8 mouse cellular contexts compared by ENCODE assay signal in the genomic region with DNA sequence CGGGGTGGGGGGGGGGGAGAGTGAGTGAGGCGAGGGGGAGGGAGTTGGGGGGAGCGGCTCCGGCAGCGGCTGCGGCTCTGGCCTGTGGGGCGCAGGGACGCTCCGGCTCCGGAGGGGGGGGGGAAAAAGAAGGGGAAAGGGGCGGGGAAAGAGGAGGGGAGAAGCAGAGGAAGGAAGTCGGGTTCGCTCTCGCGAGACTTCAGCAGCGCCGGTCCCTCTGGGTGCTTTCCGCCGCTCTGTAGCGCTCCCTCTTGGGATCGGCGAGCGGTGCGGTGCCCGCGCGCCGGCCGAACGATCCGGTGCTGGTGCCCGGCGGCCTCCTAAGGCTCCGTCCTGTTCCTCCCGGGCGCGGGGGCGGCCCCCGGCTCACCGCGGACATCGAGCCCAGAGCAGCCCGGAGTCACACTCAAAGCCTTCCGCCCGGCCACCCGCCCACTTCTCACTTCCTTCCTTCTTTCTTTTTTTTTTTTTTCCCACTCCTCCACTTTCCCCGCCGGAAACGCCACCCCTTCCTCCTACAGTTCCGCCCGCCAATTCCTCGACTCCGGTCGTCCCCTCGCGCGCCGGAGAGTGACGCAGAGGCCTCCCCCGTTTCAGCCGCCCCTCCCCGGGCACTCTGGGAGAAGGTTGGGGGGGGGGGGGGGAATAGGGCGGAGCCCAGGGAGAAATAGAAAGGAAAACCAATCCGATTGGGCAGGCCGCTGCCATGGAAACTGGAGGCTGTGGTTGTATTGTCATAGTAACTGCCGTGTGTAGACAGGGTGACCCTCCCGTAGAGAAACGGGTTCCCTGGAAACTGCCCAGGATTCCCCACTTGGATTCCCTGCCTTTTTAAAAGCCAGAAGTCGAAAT. TPM values are rescaled to one million over a fixed set of nuclear protein-coding genes. Genes with fewer than 3 reads are reported as not detected.
DNase-seq lines count a peak whose midpoint lies in the region; ATAC-seq and TF ChIP-seq lines count a peak whose summit lies in the region.

No protein-coding gene starts in this region.

- no peak; the same call in 1 of the 2 replicates for TF ChIP-seq EP300 in liver, postnatal 0 days (IDR thresholded peaks at IDR 0.05; ENCODE audit: low read depth)

- H3K4me3 ChIP-seq in E14TG2a.4 (replicated peaks; ENCODE audit: low read length), result peak overlapping the region; percentile 94
- peak overlapping the region; percentile 85 for H3K4me3 ChIP-seq in forebrain, embryonic 13.5 days
- H3K4me3 ChIP-seq in liver, postnatal 0 days (ENCODE audit: low read depth, low read length), result peak overlapping the region; percentile 99
- H3K4me3 ChIP-seq in neural tube, embryonic 14.5 days (ENCODE audit: low read depth, low read length), result peak overlapping the region; percentile 88

- WGBS in forebrain, embryonic 13.5 days, result under 1% methylated on average over 45 of the region's 69 CpGs
- under 1% methylated on average over 58 of the region's 69 CpGs for WGBS in large intestine, adult 2 months
- WGBS in liver, postnatal 0 days (ENCODE audit: insufficient replicate concordance), result 2% methylated on average over 35 of the region's 69 CpGs
- under 1% methylated on average over 55 of the region's 69 CpGs for whole genome bisulfite sequencing in neural tube, embryonic 14.5 days

- H3K9me3 ChIP-seq in E14TG2a.4 (ENCODE audit: low read length), result no peaks in the 10 kb centered on the region
- H3K9me3 ChIP-seq in forebrain, embryonic 13.5 days (replicated peaks), result no peaks in the 10 kb centered on the region
- no peaks in the 10 kb centered on the region for H3K9me3 ChIP-seq in liver, postnatal 0 days (ENCODE audit: low read length)
- H3K9me3 ChIP-seq in neural tube, embryonic 14.5 days (ENCODE audit: control insufficient read depth, low read length), result no peaks in the 10 kb centered on the region

- intact Hi-C loops in heart, postnatal 10 days (cut with DNase I), result loop anchor here (5.0 kb wide), 1 partner anchor 381 kb away; no protein-coding TSS in a partner anchor

- peak; percentile 92 for DNase-seq in c-Kit-positive CD71-positive TER-119-positive erythroid progenitor cells, embryonic 14.5 days (ENCODE audit: low spot score)
- DNase-seq in heart, postnatal 10 days, result peak; percentile 95 to 97
- DNase-seq in large intestine, adult 2 months (ENCODE audit: low read depth, low spot score), result peak; percentile 67
- peak; percentile 95 for DNase-seq in liver, postnatal 0 days
- DNase-seq in testis, postnatal 10 days (ENCODE audit: low spot score), result peak; percentile 95

- H3K27me3 ChIP-seq in E14TG2a.4 (ENCODE audit: insufficient read depth, low read length), result no peaks in the 10 kb centered on the region
- H3K27me3 ChIP-seq in forebrain, embryonic 13.5 days, result no peaks in the 10 kb centered on the region
- no peaks in the 10 kb centered on the region for H3K27me3 ChIP-seq in liver, postnatal 0 days (ENCODE audit: insufficient read depth, low read length)
- H3K27me3 ChIP-seq in neural tube, embryonic 14.5 days (ENCODE audit: control insufficient read depth, insufficient read depth, low read length), result no peaks in the 10 kb centered on the region; the same call in 1 of the 2 replicates

- H3K4me2 ChIP-seq in forebrain, embryonic 13.5 days, result peak overlapping the region; percentile 95
- peak overlapping the region; percentile 98 for H3K4me2 ChIP-seq in liver, postnatal 0 days (ENCODE audit: low read depth, low read length)
- H3K4me2 ChIP-seq in neural tube, embryonic 14.5 days (ENCODE audit: low read depth, low read length), result peak overlapping the region; percentile 99

- H3K9ac ChIP-seq in forebrain, embryonic 13.5 days, result peak overlapping the region; percentile 95
- H3K9ac ChIP-seq in liver, postnatal 0 days (replicated peaks), result peak overlapping the region; percentile 97
- H3K9ac ChIP-seq in neural tube, embryonic 14.5 days (replicated peaks; ENCODE audit: low read depth, low read length), result peak overlapping the region; percentile 94

- peak overlapping the region; percentile 99 for H3K27ac ChIP-seq in forebrain, embryonic 13.5 days
- H3K27ac ChIP-seq in liver, postnatal 0 days (ENCODE audit: low read depth), result peak overlapping the region; percentile 99
- peak overlapping the region; percentile 99 for H3K27ac ChIP-seq in neural tube, embryonic 14.5 days (ENCODE audit: low read depth, low read length)

- peaks cover 55% of the 10 kb centered on the region for H3K4me1 ChIP-seq in E14TG2a.4 (replicated peaks; ENCODE audit: low read depth, low read length)
- H3K4me1 ChIP-seq in forebrain, embryonic 13.5 days, result peaks cover 16% of the 10 kb centered on the region
- H3K4me1 ChIP-seq in liver, postnatal 0 days (ENCODE audit: insufficient read depth), result peaks cover 20% of the 10 kb centered on the region
- peaks cover 5% of the 10 kb centered on the region for H3K4me1 ChIP-seq in neural tube, embryonic 14.5 days (ENCODE audit: control insufficient read depth, insufficient read depth, low read length)

- peak; percentile 93 for ATAC-seq in forebrain, embryonic 13.5 days
- ATAC-seq in liver, postnatal 0 days, result peak; percentile 84
- peak; percentile 90 for ATAC-seq in neural tube, embryonic 14.5 days (ENCODE audit: low read depth)

- H3K36me3 ChIP-seq in E14TG2a.4 (ENCODE audit: insufficient read depth, low read length), result peaks cover 10% of the 10 kb centered on the region
- no peaks in the 10 kb centered on the region for H3K36me3 ChIP-seq in forebrain, embryonic 13.5 days (ENCODE audit: poor library complexity, severe bottlenecking)
- 0 out of 2 replicates have a peak, but pooled peaks cover 2% of the 10 kb centered on the region for H3K36me3 ChIP-seq in liver, postnatal 0 days (replicated peaks; ENCODE audit: insufficient read depth, low read length)
- H3K36me3 ChIP-seq in neural tube, embryonic 14.5 days (ENCODE audit: control insufficient read depth, insufficient read depth, low read length), result no peaks in the 10 kb centered on the region

- no peak for TF ChIP-seq CTCF in E14TG2a.4 (conservative IDR thresholded peaks at IDR 0.05; ENCODE audit: low read length)
- peak; percentile 33; the same call in 1 of the 2 replicates for TF ChIP-seq CTCF in liver, postnatal 0 days (IDR thresholded peaks at IDR 0.05; ENCODE audit: low read depth)

RNA-seq across cellular contexts. Expression of a gene that starts 0.4 kb away (rescaled TPM):
- 32.2 and 34.2 TPM in 2 replicates for polyA plus RNA-seq in forebrain, embryonic 13.5 days (2015; fragmentation: Nextera tagmentation; extraction: Ambion mirVana)
- total RNA-seq in heart, postnatal 10 days (2021), result 10 to 100 TPM; 47.5 to 49.8 TPM
- polyA plus RNA-seq in large intestine, adult 2 months (2012; rRNA removed), result 18.3 and 33.3 TPM in 2 replicates
- 6.1 and 6.6 TPM in 2 replicates for polyA plus RNA-seq in liver, postnatal 0 days (2015; fragmentation: Nextera tagmentation; extraction: Ambion mirVana)
- 43.7 and 45.0 TPM in 2 replicates for polyA plus RNA-seq in neural tube, embryonic 14.5 days (2014; fragmentation: Nextera tagmentation; extraction: Ambion mirVana)

RNA-seq across cellular contexts. Expression of a gene that starts 51.9 kb away (rescaled TPM):
- 38.8 and 41.9 TPM in 2 replicates for polyA plus RNA-seq in forebrain, embryonic 13.5 days (2015; fragmentation: Nextera tagmentation; extraction: Ambion mirVana)
- total RNA-seq in heart, postnatal 10 days (2021), result 1 to 10 TPM; 1.0 to 1.2 TPM
- polyA plus RNA-seq in large intestine, adult 2 months (2012; rRNA removed), result 0.58 and 0.78 TPM in 2 replicates
- 0.06 and 0.09 TPM in 2 replicates for polyA plus RNA-seq in liver, postnatal 0 days (2015; fragmentation: Nextera tagmentation; extraction: Ambion mirVana)
- polyA plus RNA-seq in neural tube, embryonic 14.5 days (2014; fragmentation: Nextera tagmentation; extraction: Ambion mirVana), result 78.2 and 99.6 TPM in 2 replicates

Comparison
In these comparisons a context has a peak if more than half of its experiments do, and no peak if none do; other contexts are left out.
1. Peak in every context shown above with its lines: DNase-seq, ATAC-seq, H3K4me3 ChIP-seq and H3K27ac ChIP-seq.
2. RNA of a gene that starts 51.9 kb away (polyA plus RNA-seq): 78.2 to 99.6 TPM in neural tube, embryonic 14.5 days and 38.8 to 41.9 TPM in forebrain, embryonic 13.5 days; 0.58 to 0.78 TPM in large intestine, adult 2 months and 0.06 to 0.09 TPM in liver, postnatal 0 days; every median in the first group is over 10 times any median in the second.